Mouse (Mus musculus): ENCODE data around the gene Adamts10. TPM values are rescaled to one million over a fixed set of nuclear protein-coding genes. Genes with fewer than 3 reads are reported as not detected.

Adamts10 gene
- polyA plus RNA-seq, 1 experiment from 2014 or later: 21.0 TPM

DNA sequence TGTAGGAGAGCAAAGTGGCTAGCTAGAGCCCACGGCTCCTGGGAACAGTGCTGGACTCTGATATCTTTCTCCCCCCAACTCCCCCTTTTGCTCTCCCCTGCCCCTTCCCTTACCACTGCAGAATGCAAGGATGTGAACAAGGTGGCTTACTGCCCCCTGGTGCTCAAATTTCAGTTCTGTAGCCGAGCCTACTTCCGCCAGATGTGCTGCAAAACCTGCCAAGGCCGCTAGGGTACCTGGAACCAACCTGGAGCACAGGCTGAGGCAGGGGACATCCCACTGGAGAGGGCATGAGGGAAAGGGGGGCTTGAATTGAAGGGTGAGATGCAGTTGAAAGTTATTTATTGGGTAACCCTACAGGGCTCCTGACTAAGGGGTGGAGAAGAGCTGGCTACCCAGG is 29.0 kb downstream of the Adamts10 start:
- peak; percentile 63 for DNase-seq (ENCODE audit: low spot score)

DNA sequence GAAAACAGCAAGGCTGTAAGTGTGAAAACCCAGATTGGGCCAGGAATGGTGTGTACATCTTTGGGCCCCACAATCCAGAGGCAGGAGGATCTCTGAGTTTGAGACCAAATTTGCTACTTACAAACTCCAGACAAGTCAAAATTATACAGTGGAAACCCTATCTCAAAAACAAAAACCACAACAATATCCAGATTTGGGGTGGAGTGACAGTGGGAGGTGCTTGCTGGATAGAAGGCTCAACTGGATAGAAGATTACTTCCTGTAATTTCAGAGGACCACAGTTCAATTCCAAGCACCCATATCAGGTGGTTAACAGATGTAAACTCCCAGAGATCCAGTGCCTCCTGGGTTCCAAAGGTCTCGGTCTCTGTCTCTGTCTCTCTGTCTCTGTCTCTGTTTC is 30.5 kb downstream of the Adamts10 start:
- DNase-seq (ENCODE audit: low spot score): no peak

DNA sequence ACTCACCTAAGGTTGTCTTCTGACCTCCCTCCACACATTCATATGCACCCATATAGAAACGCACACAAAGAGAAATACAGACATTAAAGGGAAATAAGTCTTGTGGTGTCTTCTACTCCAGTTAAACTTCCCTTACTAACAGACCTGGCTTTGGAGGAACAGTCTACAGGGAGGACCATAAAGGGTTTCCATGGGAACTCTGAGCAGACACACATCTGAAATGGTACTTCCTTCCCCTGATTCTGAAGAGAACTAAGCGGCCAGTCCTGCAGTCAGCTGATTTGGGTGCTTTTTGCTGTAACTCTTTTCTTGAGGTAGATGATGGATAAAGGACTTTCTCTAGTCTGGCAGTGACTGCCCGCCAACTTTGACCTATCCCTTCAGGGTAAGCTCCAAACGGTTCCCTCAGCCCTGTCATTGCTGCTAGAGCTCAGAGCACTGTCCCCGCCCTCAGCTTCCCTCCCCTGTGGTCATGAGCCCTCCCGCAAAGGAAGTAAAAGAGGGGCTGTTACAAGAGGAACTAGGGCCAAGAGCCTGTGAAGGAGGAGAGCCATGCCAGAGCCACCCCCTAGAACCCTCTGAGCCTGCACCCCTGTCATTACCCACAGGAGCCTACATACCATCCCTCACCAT is 31.3 kb downstream of the Adamts10 start, which contains the start of gene Myo1f:
TSS of gene Myo1f (plus strand) at position 485 of the 633 bp plus-strand sequence.
- DNase-seq (ENCODE audit: low spot score): peak; percentile 74

DNA sequence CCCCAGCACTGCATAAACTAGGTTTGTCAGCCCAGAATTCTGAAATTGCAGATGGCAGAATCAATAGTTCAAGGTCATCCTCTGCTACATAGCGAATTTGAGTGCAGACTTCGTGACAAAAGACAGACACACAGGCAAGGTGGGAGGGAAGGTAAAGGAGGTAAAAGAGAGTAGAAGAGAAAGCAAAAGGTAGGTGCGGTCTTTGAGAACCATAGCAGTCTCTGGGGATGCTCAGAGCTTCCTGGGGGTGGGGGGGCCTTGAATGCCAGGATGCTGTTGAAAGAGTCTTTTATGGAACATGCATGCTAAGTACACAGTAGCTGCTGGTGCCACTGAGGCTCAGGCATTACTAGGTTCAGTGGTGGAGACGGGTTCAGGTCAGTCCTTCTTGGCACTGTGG is 33.9 kb downstream of the Adamts10 start:
- DNase-seq (ENCODE audit: low spot score): no peak

DNA sequence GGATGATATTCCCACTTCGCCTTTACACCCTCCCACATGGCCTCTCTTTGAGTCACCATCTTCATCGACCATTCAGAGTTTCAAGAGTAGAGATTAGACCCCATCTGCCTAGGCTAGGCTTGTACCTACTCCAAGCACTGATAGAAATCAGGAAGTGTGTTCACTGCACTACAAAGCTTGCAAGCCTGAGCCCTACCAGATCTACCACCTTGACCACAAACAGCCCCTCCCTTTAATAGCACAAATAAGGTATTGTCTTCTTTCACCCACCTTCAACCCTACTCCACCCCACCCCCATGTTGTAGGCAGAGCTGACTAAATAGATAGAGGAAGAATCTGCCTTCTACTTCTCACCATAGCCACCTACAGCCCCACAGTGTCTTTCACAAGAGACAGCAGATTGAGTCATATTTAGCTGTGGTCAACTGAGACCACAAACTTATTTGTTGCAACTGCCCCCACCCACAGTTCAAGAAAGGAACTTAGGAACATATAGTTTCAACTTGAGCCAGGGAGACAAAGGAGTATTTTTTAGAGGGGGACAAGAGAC is 39.6 kb downstream of the Adamts10 start:
- no peak for DNase-seq (ENCODE audit: low spot score)

DNA sequence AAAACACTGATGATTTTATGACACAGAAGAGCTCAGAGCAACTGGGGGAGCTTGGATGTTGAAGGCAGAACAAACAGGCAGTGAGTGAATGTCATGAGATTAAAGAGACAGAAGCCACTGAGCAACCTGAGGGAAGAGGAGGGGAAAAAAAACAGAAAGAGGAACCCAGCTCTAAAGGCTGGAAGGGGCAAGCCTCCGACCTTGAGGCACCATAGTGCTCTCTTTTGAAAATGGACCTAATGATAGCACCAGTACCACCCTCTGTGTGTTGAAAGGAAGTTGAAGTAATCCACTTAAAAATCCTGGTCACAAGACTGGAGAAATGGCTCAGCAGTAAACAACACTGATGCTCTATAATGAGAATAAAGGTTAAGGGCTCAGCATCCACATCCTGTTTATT is 40.6 kb downstream of the Adamts10 start:
- no peak for DNase-seq (ENCODE audit: low spot score)

DNA sequence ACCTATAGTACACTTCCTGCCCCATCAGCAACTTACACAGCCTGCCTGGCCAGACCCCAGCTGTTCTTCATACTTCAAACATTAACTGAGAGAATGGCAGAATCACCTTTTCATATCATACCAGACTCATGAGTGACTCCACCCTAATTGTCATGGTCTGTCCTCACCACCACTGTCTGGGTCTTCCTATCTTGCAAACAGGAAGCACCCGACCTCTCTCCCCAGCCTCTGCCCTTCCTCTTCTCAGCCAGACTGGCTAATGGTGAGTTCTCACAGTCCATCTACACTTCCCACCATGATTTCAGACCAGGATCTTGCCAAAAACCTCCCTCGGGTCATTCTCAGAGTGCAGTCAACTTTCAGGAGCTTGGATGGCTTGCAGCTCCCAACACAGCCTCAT is 42.2 kb downstream of the Adamts10 start:
- DNase-seq (ENCODE audit: low spot score): no peak

DNA sequence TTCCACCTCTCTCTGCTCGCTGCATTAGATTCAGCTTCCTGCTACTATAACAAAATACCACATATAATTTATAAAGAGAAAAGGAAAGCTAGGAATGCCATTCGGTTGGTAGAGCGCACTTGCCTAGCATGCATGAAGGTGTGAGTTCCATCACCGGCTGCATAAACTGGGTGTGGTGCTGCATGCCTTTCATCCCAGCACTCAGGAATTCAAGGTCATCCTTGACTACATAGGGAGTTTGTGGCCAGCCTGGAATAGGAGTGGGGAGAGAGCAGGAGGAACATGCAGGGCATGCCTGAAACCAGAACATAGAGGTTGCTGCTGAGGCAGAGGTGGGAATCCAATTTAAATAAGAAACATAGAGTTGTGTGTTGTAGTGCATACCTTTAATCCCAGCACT is 60.1 kb downstream of the Adamts10 start:
- no peak for DNase-seq (ENCODE audit: low spot score)

DNA sequence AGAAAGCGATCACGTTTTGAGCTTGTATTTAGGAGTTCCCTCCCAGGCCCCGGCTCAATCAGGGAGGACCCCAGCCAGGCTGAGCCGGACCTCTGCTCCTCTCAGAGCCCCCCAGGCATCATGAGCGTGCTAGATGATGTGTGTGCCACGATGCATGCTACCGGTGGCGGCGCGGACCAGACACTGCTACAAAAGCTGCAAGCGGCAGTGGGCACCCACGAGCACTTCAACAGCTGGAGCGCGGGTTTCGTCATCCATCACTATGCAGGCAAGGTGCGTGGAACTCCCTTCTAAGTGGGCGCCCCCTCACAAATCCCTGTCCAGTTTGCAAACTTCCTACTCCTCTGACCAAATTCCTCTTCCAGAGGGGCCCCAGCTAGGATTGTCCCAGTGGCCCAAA is 62.0 kb downstream of the Adamts10 start:
- DNase-seq (ENCODE audit: low spot score): no peak

DNA sequence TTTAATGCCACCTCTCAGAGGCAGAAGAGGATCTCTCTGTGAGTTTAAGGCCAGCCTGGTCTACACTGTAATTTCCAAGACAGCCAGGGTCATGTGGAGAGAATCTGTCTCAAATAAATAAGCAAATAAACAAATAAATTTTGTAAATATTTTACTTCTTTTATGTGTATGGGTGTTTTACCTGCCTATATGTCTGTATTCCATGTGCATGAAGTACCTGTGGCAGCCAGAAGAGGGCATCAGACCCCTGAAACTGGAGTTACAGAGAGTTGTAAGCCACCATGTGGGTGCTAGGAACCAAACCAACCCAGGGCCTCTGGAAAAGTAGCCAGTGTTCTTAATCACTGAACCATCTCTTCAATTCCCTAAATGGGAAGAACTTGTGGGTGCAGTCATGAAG is 73.3 kb downstream of the Adamts10 start:
- DNase-seq (ENCODE audit: low spot score): no peak

DNA sequence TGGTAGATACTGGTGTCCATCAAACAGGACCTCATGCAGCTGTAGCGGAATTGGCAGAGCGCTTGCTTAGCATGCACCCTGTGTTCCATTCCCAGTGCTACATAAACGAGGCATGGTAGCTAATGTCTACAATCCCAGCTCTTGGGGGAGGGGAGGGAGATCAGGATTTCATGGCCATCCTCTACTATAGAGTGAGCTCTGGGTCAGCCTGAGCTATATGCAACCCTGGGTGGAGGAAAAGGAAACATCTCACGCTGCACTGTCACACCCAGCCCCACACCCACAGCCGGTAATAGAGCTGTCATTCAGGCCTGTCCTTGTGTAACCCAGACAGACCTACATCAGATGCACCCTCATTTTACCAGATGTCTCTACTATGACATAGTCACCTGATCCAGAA is 74.5 kb downstream of the Adamts10 start:
- DNase-seq (ENCODE audit: low spot score): no peak

DNA sequence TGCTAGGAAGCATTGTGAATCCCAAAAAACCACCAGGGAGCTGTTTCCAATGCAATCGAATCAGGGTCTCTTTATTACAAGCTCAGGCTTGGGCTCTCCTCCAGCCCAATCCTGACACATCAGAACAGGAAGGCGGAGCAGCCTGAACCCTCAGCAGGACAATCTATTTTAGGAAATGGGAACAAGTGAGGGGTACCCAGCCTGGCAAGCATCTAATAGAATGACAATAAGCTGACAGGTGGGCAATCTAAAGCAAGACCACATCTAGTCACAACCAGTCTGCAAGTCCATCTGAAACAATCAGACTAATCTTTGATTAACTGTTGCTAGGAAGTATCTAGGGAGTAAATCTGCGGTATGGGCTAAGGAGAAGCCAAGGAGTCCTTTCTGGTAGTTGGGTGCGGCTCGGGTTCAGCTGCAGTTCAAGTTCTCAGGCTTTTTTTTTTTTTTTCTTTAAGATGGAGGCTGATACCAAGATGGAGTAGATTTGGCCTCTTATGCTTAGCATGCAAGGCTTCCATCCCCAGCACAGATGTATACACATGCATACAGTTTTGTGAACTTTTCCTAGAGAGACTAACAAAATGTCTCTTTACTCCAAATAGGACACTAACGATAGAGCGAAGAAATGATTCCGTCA is 76.0 kb downstream of the Adamts10 start:
- DNase-seq (ENCODE audit: low spot score): no peak

DNA sequence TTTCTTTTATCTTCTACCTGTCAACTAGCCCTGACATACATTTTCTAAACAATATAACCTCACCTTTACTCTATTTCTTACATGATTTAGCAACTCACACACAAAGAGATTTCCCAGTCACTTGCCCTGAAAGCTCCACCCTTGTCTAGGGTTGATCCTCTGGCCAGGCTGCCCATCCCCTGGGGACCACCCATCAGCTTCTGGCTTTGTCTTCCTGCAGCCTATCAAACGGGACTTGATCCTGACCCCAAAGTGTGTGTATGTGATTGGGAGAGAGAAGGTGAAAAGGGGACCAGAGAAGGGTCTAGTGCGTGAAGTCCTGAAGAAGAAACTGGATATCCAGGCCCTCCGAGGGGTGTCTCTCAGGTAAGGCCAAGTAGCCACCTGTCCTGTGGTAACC is 76.8 kb downstream of the Adamts10 start:
- DNase-seq (ENCODE audit: low spot score): no peak

DNA sequence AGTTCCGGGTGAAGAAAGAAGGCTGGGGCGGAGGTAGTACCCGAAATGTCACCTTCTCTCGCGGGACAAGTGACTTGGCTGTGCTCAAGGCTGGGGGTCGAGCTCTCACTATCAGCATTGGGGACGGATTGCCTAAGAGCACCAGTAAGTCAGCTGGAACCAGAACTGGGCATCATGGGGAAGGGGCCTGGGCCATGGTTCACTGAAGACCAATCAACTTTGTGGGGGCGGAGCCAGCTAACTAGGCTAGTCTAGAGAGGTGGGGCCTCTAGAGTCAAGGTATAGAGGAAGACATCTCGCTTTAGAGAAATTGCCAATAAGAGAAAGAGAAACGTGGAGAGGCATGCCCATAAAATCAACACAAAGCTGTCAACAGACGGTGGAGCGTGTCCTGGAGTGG is 77.9 kb downstream of the Adamts10 start:
- DNase-seq (ENCODE audit: low spot score): no peak

Other genes with a start within 250 kb of the Adamts10 start
- gene Zfp955b, start 234.7 kb upstream of the Adamts10 start, polyA plus RNA-seq (2015; fragmentation: Nextera tagmentation; extraction: Ambion mirVana): 10.4 and 11.0 TPM in 2 replicates
- gene Zfp81, start 165.3 kb upstream of the Adamts10 start, polyA plus RNA-seq (2015; fragmentation: Nextera tagmentation; extraction: Ambion mirVana): 7.7 and 8.3 TPM in 2 replicates
- gene Zfp101, start 129.6 kb upstream of the Adamts10 start, polyA plus RNA-seq (2015; fragmentation: Nextera tagmentation; extraction: Ambion mirVana): 17.9 and 22.5 TPM in 2 replicates
- not detected in 2 replicates for gene Actl9, start 91.3 kb upstream of the Adamts10 start, polyA plus RNA-seq (2015; fragmentation: Nextera tagmentation; extraction: Ambion mirVana)
- gene Myo1f, start 31.5 kb downstream of the Adamts10 start, polyA plus RNA-seq (2015; fragmentation: Nextera tagmentation; extraction: Ambion mirVana): 10.9 and 12.7 TPM in 2 replicates
- gene Zfp414, start 104.9 kb downstream of the Adamts10 start, polyA plus RNA-seq (2015; fragmentation: Nextera tagmentation; extraction: Ambion mirVana): 40.3 and 42.6 TPM in 2 replicates
- 0.48 and 0.60 TPM in 2 replicates for gene Pram1, start 113.9 kb downstream of the Adamts10 start, polyA plus RNA-seq (2015; fragmentation: Nextera tagmentation; extraction: Ambion mirVana)
- 317 and 345 TPM in 2 replicates for gene Hnrnpm, start 162.7 kb downstream of the Adamts10 start, polyA plus RNA-seq (2015; fragmentation: Nextera tagmentation; extraction: Ambion mirVana)
- 83.3 and 90.7 TPM in 2 replicates for gene March2, start 194.5 kb downstream of the Adamts10 start, polyA plus RNA-seq (2015; fragmentation: Nextera tagmentation; extraction: Ambion mirVana)
- 214 and 227 TPM in 2 replicates for gene Rab11b, start 236.3 kb downstream of the Adamts10 start, polyA plus RNA-seq (2015; fragmentation: Nextera tagmentation; extraction: Ambion mirVana)

Measured in thymus, postnatal 0 days (tissue).